Mouse (Mus musculus) liver (tissue): ENCODE data around the gene Gm49486.

Source experiments
- DNase-seq: peaks from one replicate; pipeline ENCODE4 v3.0.0-alpha.2; 2020; ENCODE audit warnings: mixed read lengths

Gm49486 gene

GRCm38 (mm10) chr15:79235268-79235667 lies 6.1 kb downstream of the Gm49486 start:
- DNase-seq, result no peak

GRCm38 (mm10) chr15:79238036-79238435 lies 8.8 kb downstream of the Gm49486 start:
- DNase-seq, result no peak

- DNase-seq, result no peak
Observed at GRCm38 (mm10) chr15:79242574-79243233, 13.5 kb downstream of the Gm49486 start.

GRCm38 (mm10) chr15:79243234-79244042 lies 14.2 kb downstream of the Gm49486 start:
- DNase-seq, result peak; percentile 91

GRCm38 (mm10) chr15:79244071-79244893 lies 15.1 kb downstream of the Gm49486 start:
- no peak for DNase-seq

GRCm38 (mm10) chr15:79245321-79245720 lies 16.1 kb downstream of the Gm49486 start:
- no peak for DNase-seq

- no peak for DNase-seq
Observed at GRCm38 (mm10) chr15:79250236-79250635, 21.0 kb downstream of the Gm49486 start.

GRCm38 (mm10) chr15:79251168-79251567 lies 22.0 kb downstream of the Gm49486 start:
- no peak for DNase-seq

- DNase-seq, result no peak
Observed at GRCm38 (mm10) chr15:79251781-79252491, 22.7 kb downstream of the Gm49486 start.

- no peak for DNase-seq
Observed at GRCm38 (mm10) chr15:79252580-79252979, 23.4 kb downstream of the Gm49486 start.

GRCm38 (mm10) chr15:79254661-79255060 lies 25.5 kb downstream of the Gm49486 start, which contains the start of gene Slc16a8:
Gene Slc16a8 (minus strand): TSS chr15:79254761.
- no peak for DNase-seq

GRCm38 (mm10) chr15:79258521-79258920 lies 29.3 kb downstream of the Gm49486 start:
- DNase-seq, result no peak

GRCm38 (mm10) chr15:79261095-79261725 lies 32.0 kb downstream of the Gm49486 start:
- no peak for DNase-seq

GRCm38 (mm10) chr15:79261757-79262156 lies 32.6 kb downstream of the Gm49486 start:
- no peak for DNase-seq

GRCm38 (mm10) chr15:79262375-79262774 lies 33.2 kb downstream of the Gm49486 start:
- no peak for DNase-seq

GRCm38 (mm10) chr15:79262786-79263309 lies 33.7 kb downstream of the Gm49486 start:
- no peak for DNase-seq

GRCm38 (mm10) chr15:79263726-79264125 lies 34.5 kb downstream of the Gm49486 start:
- no peak for DNase-seq

- DNase-seq, result no peak
Observed at GRCm38 (mm10) chr15:79265384-79265783, 36.2 kb downstream of the Gm49486 start.

- no peak for DNase-seq
Observed at GRCm38 (mm10) chr15:79268521-79268920, 39.3 kb downstream of the Gm49486 start.

- peak; percentile 78 for DNase-seq
Observed at GRCm38 (mm10) chr15:79270317-79271123, 41.3 kb downstream of the Gm49486 start.
